Mouse (Mus musculus) urinary bladder, postnatal 4 days (tissue): ENCODE results near the gene Tcf7l1.

Experiments used
- DNase-seq, 2 experiments: peaks; one replicate each; pipeline ENCODE4 v3.0.0; 2021 to 2022; ENCODE audit warnings: low spot score in 2 of 2

Tcf7l1 gene

GRCm38 (mm10) chr6:72699467-72700126 lies 89.5 kb downstream of the Tcf7l1 start:
- DNase-seq = no peak

DNA sequence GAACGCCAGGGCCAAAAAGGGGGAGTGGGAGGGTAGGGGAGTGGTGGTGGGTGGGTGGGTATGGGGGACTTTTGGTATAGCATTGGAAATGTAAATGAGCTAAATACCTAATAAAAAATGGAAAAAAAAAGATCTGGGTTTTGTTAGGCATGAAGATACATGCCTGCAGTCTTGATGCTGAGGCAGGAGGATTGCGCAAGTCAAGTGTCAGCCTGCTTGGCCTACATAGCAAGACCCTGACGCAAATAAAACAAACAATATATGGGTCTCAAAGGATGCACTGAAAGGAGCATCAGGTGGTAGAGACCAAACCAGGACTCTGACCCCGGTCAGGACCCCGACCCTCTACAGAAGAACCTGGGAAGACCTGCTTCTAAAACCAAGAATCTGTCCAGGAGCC lies 90.5 kb downstream of the Tcf7l1 start:
- DNase-seq = no peak

- no peak for DNase-seq
These were observed 92.3 kb downstream of the Tcf7l1 start for GRCm38 (mm10) chr6:72696601-72697335.

GRCm38 (mm10) chr6:72694791-72695204 lies 94.3 kb downstream of the Tcf7l1 start:
- DNase-seq = no peak

GRCm38 (mm10) chr6:72694047-72694790 lies 94.8 kb downstream of the Tcf7l1 start:
- DNase-seq = no peak

DNA sequence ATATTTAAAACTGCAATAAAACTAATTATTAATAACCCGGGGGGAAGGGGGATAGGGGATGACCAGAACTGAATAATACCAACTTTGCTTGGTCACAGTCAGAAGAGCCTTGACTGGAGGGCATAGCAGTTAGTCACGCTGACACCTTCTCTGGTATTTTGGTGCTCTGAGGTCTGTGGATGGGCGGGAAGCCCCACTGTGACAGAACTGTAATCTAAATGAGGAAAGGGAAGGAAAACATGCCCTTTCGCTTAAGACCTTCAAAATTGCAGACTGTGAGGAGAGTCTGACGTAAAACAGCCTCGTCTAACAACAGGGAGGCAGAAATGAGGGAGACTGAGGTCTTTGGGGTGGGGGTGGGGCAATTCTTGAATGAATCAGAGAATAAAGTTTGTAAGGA lies 96.6 kb downstream of the Tcf7l1 start:
- DNase-seq = no peak

- DNase-seq = no peak
These were observed 97.5 kb downstream of the Tcf7l1 start for GRCm38 (mm10) chr6:72691549-72691948.

GRCm38 (mm10) chr6:72690595-72690994 lies 98.5 kb downstream of the Tcf7l1 start:
- no peak for DNase-seq

DNA sequence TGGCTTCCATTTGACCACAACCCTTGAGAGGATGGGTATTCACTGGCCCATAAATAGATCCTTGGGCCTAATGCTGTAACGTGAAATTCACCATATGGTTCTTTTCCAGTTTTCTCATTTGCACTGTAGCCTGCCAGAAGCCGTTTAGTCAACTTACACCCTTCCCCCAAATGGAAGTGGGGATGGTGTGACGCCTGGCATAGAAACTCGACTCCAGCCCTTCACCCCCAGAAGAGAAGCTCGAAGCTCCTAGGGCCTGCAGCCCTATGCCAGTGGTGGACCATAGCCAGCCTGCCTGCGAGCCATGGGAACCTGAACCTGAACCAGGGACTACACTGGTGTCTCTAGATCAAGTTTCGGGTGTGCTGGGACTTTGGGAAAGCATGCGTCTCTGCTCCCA lies 99.1 kb downstream of the Tcf7l1 start:
- no peak for DNase-seq

GRCm38 (mm10) chr6:72689046-72689445 lies 100.0 kb downstream of the Tcf7l1 start:
- no peak for DNase-seq

GRCm38 (mm10) chr6:72685165-72685564 lies 103.9 kb downstream of the Tcf7l1 start:
- peak in 1 of 2 experiments; percentile 48 for DNase-seq

GRCm38 (mm10) chr6:72684260-72684805 lies 104.7 kb downstream of the Tcf7l1 start:
- DNase-seq = no peak

DNA sequence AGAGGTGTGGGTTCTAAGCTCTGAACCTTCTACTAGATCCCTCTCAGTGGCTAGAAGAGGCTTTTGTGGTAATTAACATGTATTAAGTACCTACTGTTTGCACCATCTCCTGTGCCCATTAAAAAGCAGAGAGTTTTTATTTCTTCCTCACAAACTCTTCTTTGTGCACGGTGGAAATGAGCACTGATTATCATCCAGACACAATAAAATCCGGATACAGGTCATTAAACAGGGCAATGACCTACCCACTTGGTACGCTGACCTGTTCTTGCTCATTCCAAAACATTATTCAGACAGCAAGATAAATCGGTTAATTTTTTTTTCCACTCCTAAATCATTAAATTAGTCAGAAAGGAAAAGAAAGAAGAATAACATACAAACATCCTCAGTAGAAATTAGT lies 106.8 kb downstream of the Tcf7l1 start:
- DNase-seq = no peak

DNA sequence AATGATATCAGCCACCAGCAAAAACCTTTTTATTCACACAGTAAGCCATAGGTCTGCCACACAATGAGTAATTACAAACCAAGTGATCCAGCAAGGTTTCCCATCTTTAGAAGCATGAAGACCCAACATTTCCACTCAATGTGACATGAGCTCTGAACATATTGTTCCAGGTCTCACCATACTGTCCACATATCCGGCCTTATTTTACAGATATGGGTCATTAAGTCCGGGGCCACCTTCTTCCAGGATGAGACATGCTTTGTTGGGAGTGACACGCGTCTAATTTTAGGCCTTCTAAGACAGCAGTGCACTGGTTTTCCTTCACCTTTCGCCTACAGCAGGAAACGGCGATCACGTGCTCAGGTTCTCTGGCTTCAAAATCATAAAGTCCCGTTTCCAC lies 108.1 kb downstream of the Tcf7l1 start:
- no peak for DNase-seq

DNA sequence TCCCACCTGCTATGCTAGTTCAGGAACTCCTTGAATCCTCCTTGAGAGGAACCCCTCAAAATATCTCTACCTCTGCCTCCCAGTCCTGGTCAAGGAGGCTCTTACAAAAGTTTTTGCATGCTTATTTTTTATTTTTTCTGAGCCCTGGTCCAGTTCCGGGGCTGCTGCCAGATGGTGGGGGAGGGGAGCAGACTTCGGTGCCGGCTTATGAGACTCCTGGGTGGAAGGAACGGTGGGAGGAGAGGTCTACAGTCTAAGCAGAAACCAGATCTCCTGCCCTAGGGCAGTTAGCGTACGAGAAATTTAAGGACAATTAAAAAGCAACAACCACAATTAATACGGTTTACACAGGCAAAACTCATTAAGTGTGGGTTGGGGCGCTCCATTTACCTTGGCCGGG lies 110.4 kb downstream of the Tcf7l1 start:
- peak in 1 of 2 experiments; percentile 60 for DNase-seq

DNA sequence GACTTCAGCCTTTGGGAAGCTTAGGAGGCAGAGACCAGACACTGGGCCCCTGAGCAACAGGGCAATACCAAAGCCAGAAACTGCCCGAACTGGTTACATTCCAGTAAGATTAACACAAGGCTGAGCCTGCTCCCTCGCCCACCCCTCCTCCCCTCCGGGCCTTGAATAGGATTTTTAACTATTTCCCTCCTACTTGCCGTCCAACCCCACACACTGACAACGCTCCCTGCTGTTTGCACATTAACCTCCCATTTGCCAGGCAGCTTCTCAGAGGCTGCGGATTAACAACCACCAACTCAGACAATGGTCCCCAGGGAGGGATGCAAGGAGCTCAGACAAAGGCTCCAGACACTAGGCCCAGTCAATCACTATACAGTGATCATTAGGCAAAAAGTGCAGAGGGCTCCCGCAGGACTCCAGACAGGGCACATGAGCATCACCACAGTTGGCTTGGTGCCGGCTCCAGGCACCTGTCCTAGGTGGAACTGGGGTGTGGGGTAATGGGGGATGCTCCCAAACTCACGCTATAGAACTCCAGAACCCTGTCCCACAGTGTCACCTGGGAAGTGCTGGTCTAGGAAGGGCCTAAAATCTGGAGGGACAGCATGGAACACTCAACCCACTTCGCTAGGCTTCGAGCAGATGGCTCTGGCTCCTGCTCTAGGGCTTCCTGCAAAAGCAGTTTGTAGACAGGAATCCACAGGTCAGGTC lies 111.4 kb downstream of the Tcf7l1 start:
- peak in 1 of 2 experiments; percentile 58 for DNase-seq

- no peak for DNase-seq
These were observed 112.0 kb downstream of the Tcf7l1 start for GRCm38 (mm10) chr6:72677079-72677478.

GRCm38 (mm10) chr6:72676376-72676775 lies 112.7 kb downstream of the Tcf7l1 start:
- no peak for DNase-seq

DNA sequence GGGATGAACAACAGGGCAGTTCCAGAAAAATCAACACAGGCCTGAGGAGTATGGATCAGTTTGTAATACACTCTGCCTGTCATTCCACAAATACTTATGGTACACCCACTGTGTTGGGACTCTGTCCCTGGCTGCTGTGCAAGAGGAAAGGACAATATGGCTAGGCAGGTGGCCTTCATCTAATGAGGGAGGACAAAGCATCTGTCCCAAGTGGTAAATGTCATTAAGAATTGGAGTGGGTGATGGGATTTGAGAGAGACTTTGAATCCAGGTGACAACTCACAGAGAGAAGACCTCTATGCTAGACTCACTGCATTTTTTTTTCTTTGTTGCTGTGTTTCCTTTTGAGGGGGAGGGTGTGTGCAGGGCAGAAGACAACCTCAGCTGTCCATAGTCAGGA lies 115.3 kb downstream of the Tcf7l1 start:
- no peak for DNase-seq

- no peak for DNase-seq
These were observed 117.9 kb downstream of the Tcf7l1 start for GRCm38 (mm10) chr6:72671129-72671528.

DNA sequence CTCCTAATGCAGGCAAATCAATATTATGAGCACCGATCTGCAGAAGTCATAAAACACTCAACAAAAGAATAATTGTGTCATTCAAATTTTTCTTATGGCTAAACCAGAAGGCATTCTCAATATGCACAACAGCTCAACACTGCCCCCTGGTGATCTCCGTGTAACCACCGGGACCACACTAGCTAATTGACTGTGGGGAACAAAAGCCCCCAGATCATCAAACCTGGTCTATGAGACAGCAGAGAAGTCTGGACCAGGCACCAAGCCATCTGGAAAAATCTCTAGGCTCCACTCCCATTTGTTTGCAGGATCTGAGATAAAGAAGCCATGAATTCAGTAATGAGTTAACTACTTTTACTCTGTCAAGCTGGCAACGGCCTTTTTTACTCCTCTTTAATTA lies 122.0 kb downstream of the Tcf7l1 start:
- peak; percentile 57 to 84 for DNase-seq

DNA sequence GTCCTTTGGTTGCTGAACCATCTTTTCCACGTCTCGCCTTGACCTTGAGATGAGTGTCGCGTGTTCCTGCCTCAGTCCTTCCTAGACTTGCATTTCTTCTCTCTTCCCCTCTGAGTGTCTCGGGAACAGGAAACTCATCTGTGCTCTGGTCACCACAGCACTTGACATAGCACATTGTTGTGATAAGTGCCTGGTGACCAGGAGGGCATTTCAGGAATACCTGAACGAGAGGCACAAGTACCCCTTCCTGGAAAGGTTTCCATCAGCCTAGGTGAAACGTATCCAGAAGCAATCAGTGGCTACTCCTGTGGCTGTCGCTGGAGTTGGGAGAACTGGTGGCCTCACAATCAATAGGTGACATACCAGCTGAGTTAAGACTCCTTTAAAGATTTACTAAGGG lies 124.8 kb downstream of the Tcf7l1 start:
- DNase-seq = no peak
